Mouse (Mus musculus) liver, adult 10 weeks (tissue): Measurements from ENCODE around the gene Clec1b. TPM values are rescaled to one million over a fixed set of nuclear protein-coding genes. Genes with fewer than 3 reads are reported as not detected.

Source experiments
- polyA plus RNA-seq: library from polyadenylated mRNA; stranded (reverse); fragments of 350-450 nt; fragmentation: Illumina TruSeq; extraction: RNeasy Lipid Tissue Mini Kit (QIAGEN cat#74804); gene quantifications from one replicate; pipeline ENCODE4 v1.2.3, GENCODE M21; 2014; ENCODE audit warnings: low read depth, low replicate concordance

Gene Clec1b
- 22.1 TPM for polyA plus RNA-seq

DNA sequence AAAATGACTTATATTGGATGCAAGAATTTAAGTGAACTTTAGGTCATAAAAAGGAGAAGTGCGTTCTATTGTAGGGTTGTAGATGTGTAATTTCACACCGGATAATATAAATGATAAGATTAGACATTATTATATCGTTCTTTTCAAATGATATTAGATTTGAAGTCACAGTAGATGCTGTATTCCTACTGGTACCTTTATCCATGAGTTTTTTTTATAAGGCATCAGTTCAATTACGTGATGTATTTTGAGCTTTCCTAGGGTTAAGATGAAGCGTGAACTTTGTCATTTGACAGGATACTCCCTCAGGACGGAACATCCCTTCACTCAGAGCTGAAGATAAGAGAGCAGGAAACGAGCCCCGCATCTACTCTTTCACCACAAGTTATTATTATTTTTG, at the start of gene Clec1b:
Clec1b (plus strand) TSS at position 301 of the 400 bp plus-strand sequence.

DNA sequence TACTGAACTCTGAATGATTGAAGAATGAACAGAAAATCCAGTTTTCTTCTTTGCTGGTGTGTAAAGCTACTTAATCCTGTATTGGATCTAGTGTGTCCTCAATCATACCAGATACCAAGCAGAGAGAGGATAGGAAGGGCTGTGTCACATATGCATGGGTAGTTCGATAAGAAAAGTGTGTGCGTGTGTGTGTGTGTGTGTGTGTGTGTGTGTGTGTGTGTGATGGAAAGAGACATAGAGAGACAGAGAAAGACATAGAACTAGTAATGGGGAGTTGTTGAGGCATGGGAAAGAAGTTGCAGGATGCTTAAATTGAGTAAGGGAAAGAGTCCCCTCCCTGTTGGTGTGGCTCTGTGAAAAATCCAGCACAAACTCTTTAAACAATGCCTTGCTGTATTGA, 11.3 kb upstream of the Clec1b start, which contains the start of gene Clec12b:
Clec12b (minus strand) TSS at position 101 of the 400 bp plus-strand sequence.

GRCm38 (mm10) chr6:129408562-129408961, 11.5 kb downstream of the Clec1b start, which contains the start of gene Clec9a:
TSS of gene Clec9a (plus strand) at chr6:129408862.

DNA sequence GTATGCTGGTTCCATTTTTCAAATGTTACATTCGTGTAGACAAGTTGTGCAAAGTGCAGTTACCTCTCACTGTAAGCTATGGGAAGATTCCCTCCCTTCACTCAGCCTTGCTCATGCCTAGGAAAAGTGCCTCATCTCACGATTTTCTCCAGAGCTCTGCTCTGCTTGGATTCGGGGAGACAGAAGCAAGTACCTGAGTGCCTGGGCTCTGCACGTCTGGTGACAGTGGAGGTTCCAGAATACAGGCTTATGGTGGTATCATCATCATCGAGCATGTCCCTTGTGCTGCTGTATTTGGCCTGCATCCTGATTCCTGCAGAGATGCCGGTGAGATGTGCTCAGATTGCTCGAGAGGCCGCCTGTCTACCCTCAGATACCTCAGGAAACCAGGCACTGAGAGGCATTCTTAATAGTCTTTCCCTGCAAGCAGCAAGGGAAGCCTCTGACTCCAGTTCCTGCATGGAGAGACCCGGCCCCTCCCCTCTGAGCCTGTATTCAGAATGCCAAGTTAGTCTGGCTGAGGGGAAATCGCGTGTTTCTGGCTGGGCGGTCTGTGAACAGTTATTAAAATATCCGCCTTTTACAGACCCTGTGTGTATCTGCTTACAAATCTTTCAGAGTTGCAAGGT, 54.4 kb downstream of the Clec1b start, which contains the start of gene Clec1a:
Clec1a (minus strand) TSS at position 590 of the 629 bp plus-strand sequence.

Other genes with a start within 250 kb of the Clec1b start
- 668 TPM for gene Clec2d, start 216.7 kb upstream of the Clec1b start, polyA plus RNA-seq
- gene Cd69, start 121.9 kb upstream of the Clec1b start, polyA plus RNA-seq: 0.85 TPM
- gene 4922502D21Rik, start 65.5 kb upstream of the Clec1b start, polyA plus RNA-seq: not detected
- 9.6 TPM for gene Clec12a, start 54.6 kb upstream of the Clec1b start, polyA plus RNA-seq
- gene Clec12b, start 11.4 kb upstream of the Clec1b start, polyA plus RNA-seq: not detected
- gene Clec9a, start 11.6 kb downstream of the Clec1b start, polyA plus RNA-seq: 2.5 TPM
- 2.4 TPM for gene Clec1a, start 54.7 kb downstream of the Clec1b start, polyA plus RNA-seq
- gene Olr1, start 109.9 kb downstream of the Clec1b start, polyA plus RNA-seq: 0.11 TPM
- gene Tmem52b, start 115.3 kb downstream of the Clec1b start, polyA plus RNA-seq: not detected
- 145 TPM for gene Gabarapl1, start 135.9 kb downstream of the Clec1b start, polyA plus RNA-seq
- gene Klre1, start 180.6 kb downstream of the Clec1b start, polyA plus RNA-seq: 0.77 TPM
- 4.5 TPM for gene Klrd1, start 194.5 kb downstream of the Clec1b start, polyA plus RNA-seq
- gene Klrk1, start 226.6 kb downstream of the Clec1b start, polyA plus RNA-seq: 5.4 TPM
- gene Klrc3, start 246.0 kb downstream of the Clec1b start, polyA plus RNA-seq: not detected